Mouse (Mus musculus): Measurements from ENCODE around the gene Hacl1.

- TF ChIP-seq CTCF (IDR thresholded peaks at IDR 0.05; ENCODE audit: low read depth, low read length) (no peak), POLR2A (IDR thresholded peaks at IDR 0.05; ENCODE audit: insufficient read depth, low read length) (no peak)
Measured at GRCm38 (mm10) chr14:31666931-31667705, 26.0 kb upstream of the Hacl1 start.

Measured in ES-Bruce4 (cell line).